Mouse (Mus musculus): Measurements from ENCODE around the gene Pgm3. TPM values are rescaled to one million over a fixed set of nuclear protein-coding genes. Genes with fewer than 3 reads are reported as not detected.
"Not testable (repeated sequence)": the region's sequence is repeated elsewhere in the genome, so short reads cannot be mapped to it uniquely, and the experiment has no call there.

Pgm3 gene
- 9.9 and 11.2 TPM in 2 replicates for total RNA-seq (2017)

- ATAC-seq (ENCODE audit: extremely low read depth, insufficient number of reproducible peaks, low FRiP score, poor library complexity, severe bottlenecking), result peak; percentile 93
Observed at GRCm38 (mm10) chr9:86571540-86572135, at the start of gene Pgm3, which contains the start of gene Rwdd2a. TSS of gene Pgm3 (minus strand) at chr9:86571842. TSS of gene Rwdd2a (plus strand) at chr9:86571991.

GRCm38 (mm10) chr9:86619341-86620139 lies 47.9 kb upstream of the Pgm3 start:
- no peak for ATAC-seq (ENCODE audit: extremely low read depth, insufficient number of reproducible peaks, low FRiP score, poor library complexity, severe bottlenecking)

GRCm38 (mm10) chr9:86617837-86618492 lies 46.3 kb upstream of the Pgm3 start:
- ATAC-seq (ENCODE audit: extremely low read depth, insufficient number of reproducible peaks, low FRiP score, poor library complexity, severe bottlenecking), result no peak

- no peak for ATAC-seq (ENCODE audit: extremely low read depth, insufficient number of reproducible peaks, low FRiP score, poor library complexity, severe bottlenecking)
Observed at GRCm38 (mm10) chr9:86615765-86616164, 44.1 kb upstream of the Pgm3 start.

GRCm38 (mm10) chr9:86612091-86612490 lies 40.4 kb upstream of the Pgm3 start:
- ATAC-seq (ENCODE audit: extremely low read depth, insufficient number of reproducible peaks, low FRiP score, poor library complexity, severe bottlenecking), result no peak

- no peak for ATAC-seq (ENCODE audit: extremely low read depth, insufficient number of reproducible peaks, low FRiP score, poor library complexity, severe bottlenecking)
Observed at GRCm38 (mm10) chr9:86605776-86606175, 34.1 kb upstream of the Pgm3 start.

- no peak for ATAC-seq (ENCODE audit: extremely low read depth, insufficient number of reproducible peaks, low FRiP score, poor library complexity, severe bottlenecking)
Observed at GRCm38 (mm10) chr9:86599723-86600303, 28.2 kb upstream of the Pgm3 start.

GRCm38 (mm10) chr9:86596983-86597382 lies 25.3 kb upstream of the Pgm3 start:
- not testable (repeated sequence) for ATAC-seq (ENCODE audit: extremely low read depth, insufficient number of reproducible peaks, low FRiP score, poor library complexity, severe bottlenecking)

GRCm38 (mm10) chr9:86594357-86594767 lies 22.7 kb upstream of the Pgm3 start:
- not testable (repeated sequence) for ATAC-seq (ENCODE audit: extremely low read depth, insufficient number of reproducible peaks, low FRiP score, poor library complexity, severe bottlenecking)

GRCm38 (mm10) chr9:86592676-86593668 lies 21.3 kb upstream of the Pgm3 start:
- peak; percentile 71; the same call in 1 of the 2 replicates for ATAC-seq (ENCODE audit: extremely low read depth, insufficient number of reproducible peaks, low FRiP score, poor library complexity, severe bottlenecking)

- no peak for ATAC-seq (ENCODE audit: extremely low read depth, insufficient number of reproducible peaks, low FRiP score, poor library complexity, severe bottlenecking)
Observed at GRCm38 (mm10) chr9:86587019-86587795, 15.6 kb upstream of the Pgm3 start.

- ATAC-seq (ENCODE audit: extremely low read depth, insufficient number of reproducible peaks, low FRiP score, poor library complexity, severe bottlenecking), result peak; percentile 94
Observed at GRCm38 (mm10) chr9:86583740-86584139, 12.1 kb upstream of the Pgm3 start.

- peak; percentile 37; the same call in 1 of the 2 replicates for ATAC-seq (ENCODE audit: extremely low read depth, insufficient number of reproducible peaks, low FRiP score, poor library complexity, severe bottlenecking)
Observed at GRCm38 (mm10) chr9:86579657-86580056, 8.0 kb upstream of the Pgm3 start.

GRCm38 (mm10) chr9:86575178-86575577 lies 3.5 kb upstream of the Pgm3 start:
- no peak for ATAC-seq (ENCODE audit: extremely low read depth, insufficient number of reproducible peaks, low FRiP score, poor library complexity, severe bottlenecking)

GRCm38 (mm10) chr9:86573616-86574303 lies 2.1 kb upstream of the Pgm3 start:
- ATAC-seq (ENCODE audit: extremely low read depth, insufficient number of reproducible peaks, low FRiP score, poor library complexity, severe bottlenecking), result no peak

GRCm38 (mm10) chr9:86572636-86573291 lies 1.1 kb upstream of the Pgm3 start:
- ATAC-seq (ENCODE audit: extremely low read depth, insufficient number of reproducible peaks, low FRiP score, poor library complexity, severe bottlenecking), result peak; percentile 74

GRCm38 (mm10) chr9:86572196-86572595 lies 554 bp upstream of the Pgm3 start:
- no peak for ATAC-seq (ENCODE audit: extremely low read depth, insufficient number of reproducible peaks, low FRiP score, poor library complexity, severe bottlenecking)
